Comparison of ENCODE assay signal across 9 mouse cellular contexts in genomic region chr11:110409776-110410175, GRCm38 (mm10). TPM values are rescaled to one million over a fixed set of nuclear protein-coding genes. Genes with fewer than 3 reads are reported as not detected.
DNase-seq lines count a peak whose midpoint lies in the region; ATAC-seq and TF ChIP-seq lines count a peak whose summit lies in the region.
"Had no signal": no experiment of that assay in that cellular context is flagged by ENCODE, and none has a peak within 500 bp of the region (broad histone marks: within the 10 kb centered on the region; RNA-seq: fewer than 3 reads in every experiment).

No protein-coding gene starts in this region.

- TF ChIP-seq CTCF in liver, adult 2 months (IDR thresholded peaks at IDR 0.05; ENCODE audit: low read depth, low read length) = peak; percentile 62
- TF ChIP-seq CTCF in stomach, postnatal 0 days (IDR thresholded peaks at IDR 0.05; ENCODE audit: low read depth) = peak; percentile 60

- peaks cover 5% of the 10 kb centered on the region; the same call in 1 of the 2 replicates for H3K36me3 ChIP-seq in kidney, embryonic 16.5 days (ENCODE audit: insufficient read depth, low read length)
- H3K36me3 ChIP-seq in liver, adult 2 months (ENCODE audit: control insufficient read depth, insufficient read depth, low read length) = no peaks in the 10 kb centered on the region
- H3K36me3 ChIP-seq in stomach, postnatal 0 days (ENCODE audit: control insufficient read depth, insufficient read depth, low read length) = no peaks in the 10 kb centered on the region

- peaks cover 3% of the 10 kb centered on the region for H3K79me2 ChIP-seq in liver, adult 2 months (ENCODE audit: control insufficient read depth, insufficient read depth, low read length)

- peaks cover 4% of the 10 kb centered on the region; the same call in 1 of the 2 replicates for H3K4me1 ChIP-seq in kidney, embryonic 16.5 days (ENCODE audit: insufficient read depth, low read length)
- H3K4me1 ChIP-seq in liver, adult 2 months (ENCODE audit: control insufficient read depth, insufficient read depth, low read length) = peaks cover 2% of the 10 kb centered on the region; the same call in 1 of the 2 replicates
- H3K4me1 ChIP-seq in stomach, postnatal 0 days (replicated peaks; ENCODE audit: control insufficient read depth, insufficient read depth) = 0 out of 2 replicates have a peak, but pooled peaks cover 3% of the 10 kb centered on the region

- H3K27ac ChIP-seq in kidney, embryonic 16.5 days (ENCODE audit: low read length) = no peak overlapping the region
- H3K27ac ChIP-seq in liver, adult 2 months (replicated peaks; ENCODE audit: insufficient read depth, low read depth, low read length) = no peak overlapping the region
- no peak overlapping the region for H3K27ac ChIP-seq in stomach, postnatal 0 days (replicated peaks)

- TF ChIP-seq EP300 in stomach, postnatal 0 days (optimal IDR thresholded peaks at IDR 0.05) = no peak

- H3K9me3 ChIP-seq in kidney, embryonic 16.5 days (ENCODE audit: low read length) = no peaks in the 10 kb centered on the region
- no peaks in the 10 kb centered on the region for H3K9me3 ChIP-seq in stomach, postnatal 0 days (ENCODE audit: control insufficient read depth, low read length)

- no peaks in the 10 kb centered on the region for H3K27me3 ChIP-seq in kidney, embryonic 16.5 days (ENCODE audit: insufficient read depth, low read length)
- no peaks in the 10 kb centered on the region for H3K27me3 ChIP-seq in liver, adult 2 months (ENCODE audit: control insufficient read depth, insufficient read depth, low read length)
- H3K27me3 ChIP-seq in stomach, postnatal 0 days (ENCODE audit: control insufficient read depth, insufficient read depth, low read length) = no peaks in the 10 kb centered on the region

- TF ChIP-seq POLR2A in liver, adult 2 months (IDR thresholded peaks at IDR 0.05; ENCODE audit: extremely low read depth, insufficient read depth, low read length) = no peak

- H3K9ac ChIP-seq in kidney, embryonic 16.5 days (replicated peaks; ENCODE audit: low read length) = no peak overlapping the region
- H3K9ac ChIP-seq in liver, adult 2 months (ENCODE audit: low read depth, low read length) = 0 out of 2 replicates have a peak overlapping the region, but pooled peaks have one; percentile 4
- H3K9ac ChIP-seq in stomach, postnatal 0 days (ENCODE audit: low read length) = no peak overlapping the region

- H3K4me2 ChIP-seq in kidney, embryonic 16.5 days (replicated peaks; ENCODE audit: low read depth, low read length) = no peak overlapping the region
- no peak overlapping the region for H3K4me2 ChIP-seq in stomach, postnatal 0 days (replicated peaks; ENCODE audit: low read depth)

- no peak for ATAC-seq in kidney, embryonic 16.5 days (ENCODE audit: low FRiP score, low TSS enrichment)
- no peak for ATAC-seq in stomach, postnatal 0 days (ENCODE audit: low FRiP score, low TSS enrichment)

- 80% methylated on average over 9 of the region's 9 CpGs for WGBS in kidney, embryonic 16.5 days
- 61% methylated on average over 9 of the region's 9 CpGs for WGBS in liver, adult 2 months
- 65% methylated on average over 9 of the region's 9 CpGs for WGBS in stomach, postnatal 0 days

- no peak overlapping the region for H3K4me3 ChIP-seq in kidney, embryonic 16.5 days (ENCODE audit: low read length)
- H3K4me3 ChIP-seq in liver, adult 2 months (ENCODE audit: insufficient read depth, low read depth, low read length) = no peak overlapping the region
- no peak overlapping the region for H3K4me3 ChIP-seq in stomach, postnatal 0 days (ENCODE audit: low read depth, low read length)
- H3K4me3 ChIP-seq: myocyte had no signal

- DNase-seq in kidney, adult 9 months = peak; percentile 56
- peak; percentile 26 for DNase-seq in NIH3T3 (ENCODE audit: low read depth)
- DNase-seq in liver, adult 2 months (ENCODE audit: extremely low read depth, low read depth, low spot score) = no peak
- peak; percentile 55 for DNase-seq in stomach, postnatal 0 days (ENCODE audit: low spot score)
- DNase-seq in Muller cell, postnatal 12 days (ENCODE audit: inconsistent ontology term) = no peak
- no peak for DNase-seq in left cerebral cortex, adult 18-20 months (ENCODE audit: low spot score in 2 of 2)
- DNase-seq in heart, adult 9 months (ENCODE audit: low spot score in 2 of 2) = no peak

RNA-seq across cellular contexts. Expression of gene Map2k6, which starts 10.9 kb away (rescaled TPM):
- polyA plus RNA-seq in kidney, embryonic 16.5 days (2015; fragmentation: Nextera tagmentation; extraction: Ambion mirVana) = 23.2 and 23.8 TPM in 2 replicates
- total RNA-seq in liver, adult 2 months (2014; rRNA removed) = 13.0 and 22.5 TPM in 2 replicates
- 2.0 and 2.8 TPM in 2 replicates for polyA plus RNA-seq in liver, adult 2 months (2012; rRNA removed)
- 6.0 and 7.8 TPM in 2 replicates for polyA plus RNA-seq in stomach, postnatal 0 days (2015; fragmentation: Nextera tagmentation; extraction: Ambion mirVana)
- total RNA-seq in left cerebral cortex, adult 18-20 months (2021) = 10 to 100 TPM; 22.0 to 23.2 TPM

Comparison
In these comparisons a context has a peak if more than half of its experiments do, and no peak if none do; other contexts are left out.
1. DNase-seq: peak in kidney, adult 9 months (single experiment), NIH3T3 (single experiment) and stomach, postnatal 0 days (single experiment); none in liver, adult 2 months (single experiment), Muller cell, postnatal 12 days (single experiment), left cerebral cortex, adult 18-20 months (0 of 2) and heart, adult 9 months (0 of 2).